Mouse (Mus musculus) lung, adult 2 months (tissue): ENCODE measurements around the gene Ugt1a9. TPM values are rescaled to one million over a fixed set of nuclear protein-coding genes. Genes with fewer than 3 reads are reported as not detected.

ENCODE experiments used
- DNase-seq: peaks from one replicate; pipeline ENCODE4 v3.0.0; 2022
- H3K4me1 ChIP-seq: fragments of 200-500 bp; 2 replicates; pipeline ENCODE4 v1.6.1; 2011; ENCODE audit warnings: low read length; ENCODE audit not compliant: control insufficient read depth, insufficient read depth
- H3K4me3 ChIP-seq: fragments of 200-500 bp; replicated peaks from 2 replicates; pipeline ENCODE3; 2011; ENCODE audit warnings: low read depth, mild to moderate bottlenecking, control low read depth, low read length; ENCODE audit errors: extremely low read depth
- CTCF ChIP-seq: fragments of 200-500 bp; IDR thresholded peaks from 2 replicates; pipeline ENCODE4 v1.5.1; 2011; ENCODE audit warnings: mild to moderate bottlenecking, low read length, control low read depth; ENCODE audit not compliant: insufficient read depth
- POLR2A ChIP-seq: fragments of 200-500 bp; IDR thresholded peaks from 2 replicates; pipeline ENCODE4 v1.6.1; 2011; ENCODE audit warnings: low read depth, mild to moderate bottlenecking, control low read depth, low read length, borderline replicate concordance; ENCODE audit errors: extremely low read depth
- WGBS: fragments of 180-500 bp; shearing (Covaris S2); methylation state at CpG from one replicate; pipeline ENCODE4 v1.1.7; 2018; 5-methylcytosine and 5-hydroxymethylcytosine counted together
- polyA plus RNA-seq: library from polyadenylated mRNA; depleted of rRNA; stranded (reverse); fragments of >200 nt; gene quantifications from 2 replicates; pipeline ENCODE4 v1.2.3, GENCODE M21; 2012

Gene Ugt1a9
- polyA plus RNA-seq, 1 experiment = 0.09 TPM

GRCm38 (mm10) chr1:88255989-88256754, 185.6 kb downstream of the Ugt1a9 start:
- TF ChIP-seq CTCF (no peak), POLR2A (no peak)
- DNase-seq = no peak
- Histone ChIP-seq H3K4me3 (no peak overlapping the region), H3K4me1 (no peaks in the 10 kb centered on the region)
- 74% methylated on average over 13 of the region's 13 CpGs for WGBS

- 70% methylated on average over 10 of the region's 10 CpGs for WGBS
- no peak overlapping the region for H3K4me3 ChIP-seq
- TF ChIP-seq POLR2A = no peak
- TF ChIP-seq CTCF = no peak
- H3K4me1 ChIP-seq = no peaks in the 10 kb centered on the region
- DNase-seq = no peak
Observed at GRCm38 (mm10) chr1:88256886-88257663, 186.5 kb downstream of the Ugt1a9 start.

- 80% methylated on average over 6 of the region's 6 CpGs for WGBS
- no peaks in the 10 kb centered on the region for H3K4me1 ChIP-seq
- no peak for DNase-seq
- no peak for TF ChIP-seq CTCF
- no peak for TF ChIP-seq POLR2A
- H3K4me3 ChIP-seq = no peak overlapping the region
Observed at GRCm38 (mm10) chr1:88257681-88258080, 187.1 kb downstream of the Ugt1a9 start.

GRCm38 (mm10) chr1:88258361-88258760, 187.8 kb downstream of the Ugt1a9 start:
- H3K4me3 ChIP-seq = no peak overlapping the region
- TF ChIP-seq CTCF = no peak
- no peak for TF ChIP-seq POLR2A
- no peak for DNase-seq
- no peaks in the 10 kb centered on the region for H3K4me1 ChIP-seq
- WGBS = 66% methylated on average over 6 of the region's 6 CpGs

GRCm38 (mm10) chr1:88258881-88259642, 188.5 kb downstream of the Ugt1a9 start:
- WGBS = 50% methylated on average over 8 of the region's 8 CpGs
- Histone ChIP-seq H3K4me3 (no peak overlapping the region), H3K4me1 (no peaks in the 10 kb centered on the region)
- no peak for TF ChIP-seq CTCF
- no peak for TF ChIP-seq POLR2A
- no peak for DNase-seq

GRCm38 (mm10) chr1:88259643-88260024, 189.0 kb downstream of the Ugt1a9 start:
- DNase-seq = no peak
- TF ChIP-seq POLR2A (no peak), CTCF (no peak)
- Histone ChIP-seq H3K4me3 (no peak overlapping the region), H3K4me1 (no peaks in the 10 kb centered on the region)
- WGBS = 70% methylated on average over 4 of the region's 4 CpGs

- DNase-seq = no peak
- 69% methylated on average over 6 of the region's 6 CpGs for WGBS
- Histone ChIP-seq H3K4me3 (no peak overlapping the region), H3K4me1 (no peaks in the 10 kb centered on the region)
- TF ChIP-seq POLR2A = no peak
Observed at GRCm38 (mm10) chr1:88260114-88260513, 189.5 kb downstream of the Ugt1a9 start.

GRCm38 (mm10) chr1:88260604-88261377, 190.2 kb downstream of the Ugt1a9 start:
- TF ChIP-seq POLR2A = no peak
- no peak for TF ChIP-seq CTCF
- Histone ChIP-seq H3K4me1 (no peaks in the 10 kb centered on the region), H3K4me3 (no peak overlapping the region)
- DNase-seq = no peak
- WGBS = 75% methylated on average over 10 of the region's 10 CpGs

- WGBS = 85% methylated on average over 7 of the region's 7 CpGs
- TF ChIP-seq CTCF (no peak), POLR2A (no peak)
- Histone ChIP-seq H3K4me1 (no peaks in the 10 kb centered on the region), H3K4me3 (no peak overlapping the region)
- DNase-seq = no peak
Observed at GRCm38 (mm10) chr1:88261706-88262105, 191.1 kb downstream of the Ugt1a9 start.
